Mouse (Mus musculus) lung, postnatal 10 days (tissue): ENCODE measurements at regions not wholly inside any gene's neighbourhood (a gene's known extent, or its start where the extent isn't known, plus 50 kb on each side); places are given as distances from the start of the nearest gene placed in this dataset.

Source experiments
- DNase-seq: peaks from one replicate; pipeline ENCODE4 v3.0.0; 2021

DNA sequence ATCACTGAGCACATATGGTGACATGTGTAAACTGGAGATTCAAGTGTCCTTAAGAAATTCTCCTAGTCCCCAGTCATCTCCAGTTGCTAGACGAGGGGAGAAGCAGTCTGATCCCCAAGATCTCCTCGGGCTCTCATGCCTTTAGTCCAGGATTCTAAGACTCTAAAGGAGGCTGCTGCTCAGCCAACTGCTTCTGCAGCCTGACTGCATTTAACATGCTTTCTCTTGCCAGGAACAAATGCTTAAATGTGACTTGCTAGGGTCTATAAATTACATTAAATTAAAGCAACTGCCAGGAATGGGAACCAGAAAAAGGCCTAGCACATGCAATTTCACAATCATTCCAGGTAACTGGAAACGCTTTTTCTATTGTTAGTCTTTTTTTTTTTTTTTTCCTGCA is 599.8 kb upstream of the Gcfc2 start:
- DNase-seq: no peak

DNA sequence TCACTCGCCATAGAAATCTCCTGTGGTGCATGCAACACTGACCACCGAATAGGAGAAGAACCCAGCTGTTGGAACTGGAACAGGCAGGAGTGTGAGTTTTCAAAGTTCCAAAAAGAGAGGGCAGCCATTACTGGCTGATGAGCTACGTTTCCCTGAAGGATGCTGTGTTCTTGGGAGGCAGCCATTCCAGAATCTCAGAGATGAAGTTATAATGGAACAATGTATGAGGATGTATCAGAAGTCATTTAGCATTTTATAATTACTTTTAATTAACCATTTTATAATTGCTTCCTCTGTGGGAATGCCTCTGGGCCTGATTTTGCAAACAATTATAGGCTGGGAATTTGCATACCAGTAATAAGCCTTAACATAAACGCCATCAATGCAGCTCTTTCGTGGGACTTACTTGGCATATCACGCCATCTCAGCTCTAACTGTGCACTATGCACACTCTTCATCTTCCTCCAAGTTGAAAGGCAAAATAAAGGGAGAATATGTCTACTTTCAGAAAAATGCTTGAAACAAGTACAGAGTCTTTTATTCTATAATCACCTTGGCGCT is 559.4 kb upstream of the Gcfc2 start:
- DNase-seq: no peak

GRCm38 (mm10) chr6:81388484-81388883 is 535.0 kb upstream of the Gcfc2 start:
- no peak for DNase-seq

GRCm38 (mm10) chr6:81403122-81403521 is 520.3 kb upstream of the Gcfc2 start:
- DNase-seq: no peak

- DNase-seq: no peak
These were observed 509.9 kb upstream of the Gcfc2 start for GRCm38 (mm10) chr6:81413611-81414010.

DNA sequence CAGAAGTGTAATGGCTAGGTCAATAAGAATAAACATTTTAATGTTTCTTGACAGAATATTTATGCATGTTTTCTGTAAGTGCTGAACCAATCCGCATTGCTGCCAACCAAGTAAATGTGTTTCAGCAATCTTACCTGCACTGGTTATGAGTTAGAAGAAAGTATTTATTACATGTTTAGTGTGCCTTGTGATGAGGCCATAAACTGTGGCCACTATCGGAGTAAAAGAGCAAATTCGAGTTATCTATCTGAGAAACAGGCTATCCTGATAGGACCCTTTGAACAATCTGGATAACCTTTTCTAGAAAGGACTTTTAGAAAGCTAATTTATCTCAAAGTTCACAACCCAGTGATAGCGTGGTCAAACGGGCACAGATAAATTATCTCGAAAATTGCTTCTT is 488.7 kb upstream of the Gcfc2 start:
- no peak for DNase-seq

GRCm38 (mm10) chr6:81438951-81439722 is 484.3 kb upstream of the Gcfc2 start:
- DNase-seq: no peak

- DNase-seq: no peak
These were observed 482.1 kb upstream of the Gcfc2 start for GRCm38 (mm10) chr6:81441396-81441795.

- no peak for DNase-seq
These were observed 477.3 kb upstream of the Gcfc2 start for GRCm38 (mm10) chr6:81446019-81446800.

GRCm38 (mm10) chr6:81447701-81448100 is 475.8 kb upstream of the Gcfc2 start:
- no peak for DNase-seq

- no peak for DNase-seq
These were observed 475.1 kb upstream of the Gcfc2 start for GRCm38 (mm10) chr6:81448366-81448765.

- DNase-seq: no peak
These were observed 462.4 kb upstream of the Gcfc2 start for GRCm38 (mm10) chr6:81461095-81461494.

DNA sequence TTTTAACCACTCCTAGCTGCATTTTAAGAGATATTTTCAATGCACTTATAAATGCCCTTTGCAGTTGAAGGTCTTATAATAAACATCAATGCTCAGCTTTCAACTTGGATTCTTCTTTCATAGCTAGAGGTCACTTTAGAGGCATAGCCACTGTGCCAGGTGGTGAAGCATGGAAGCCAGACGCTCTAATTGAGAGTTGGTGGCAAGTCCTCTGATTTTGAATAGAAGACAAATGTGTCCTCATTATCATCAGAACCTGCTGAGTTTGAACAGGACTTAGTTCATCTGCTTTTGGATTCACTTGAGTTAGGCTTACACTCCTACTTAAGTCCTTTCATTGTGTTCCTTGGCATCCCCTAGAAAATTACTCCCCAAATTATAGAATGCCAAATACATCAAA is 459.0 kb upstream of the Gcfc2 start:
- no peak for DNase-seq

DNA sequence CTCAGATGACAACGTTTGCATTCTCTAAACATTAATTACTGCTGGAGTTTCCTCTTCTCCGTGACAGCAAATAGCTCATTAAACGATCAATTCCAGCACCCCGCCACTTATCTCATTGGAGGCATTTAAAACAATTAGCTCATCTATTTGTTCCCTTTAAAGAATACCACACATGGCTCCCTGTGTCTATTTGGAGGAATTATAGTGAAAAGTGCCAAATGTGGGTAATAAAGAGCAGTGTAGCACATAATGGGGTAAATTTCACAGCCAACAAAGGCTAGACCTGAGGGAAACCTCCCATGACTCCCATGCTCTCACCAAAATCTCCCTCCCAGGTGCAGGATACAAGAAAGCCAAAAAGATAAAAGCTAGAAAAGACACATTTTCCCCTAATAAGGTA is 456.9 kb upstream of the Gcfc2 start:
- DNase-seq: no peak

- DNase-seq: no peak
These were observed 452.0 kb upstream of the Gcfc2 start for GRCm38 (mm10) chr6:81471340-81471955.

DNA sequence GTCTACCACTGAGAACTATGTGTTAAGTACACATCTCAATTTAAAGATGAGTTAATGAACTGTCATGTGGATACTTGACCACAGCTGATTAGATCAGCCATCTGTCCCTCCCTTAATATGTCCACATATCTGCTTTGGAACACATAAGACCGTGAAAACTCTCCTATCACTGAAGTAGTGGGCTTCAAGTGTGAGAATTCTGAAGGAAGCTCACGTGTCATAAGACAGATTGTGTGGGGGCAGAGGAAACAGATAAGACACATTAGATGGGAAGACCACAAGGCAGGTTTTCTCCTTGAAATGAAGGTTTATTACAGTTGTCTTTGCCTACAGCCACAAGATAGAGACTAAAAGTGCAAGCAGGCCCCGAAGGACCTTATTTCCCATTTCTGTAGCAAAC is 451.0 kb upstream of the Gcfc2 start:
- no peak for DNase-seq

- no peak for DNase-seq
These were observed 448.7 kb upstream of the Gcfc2 start for GRCm38 (mm10) chr6:81474786-81475185.

- DNase-seq: no peak
These were observed 436.5 kb upstream of the Gcfc2 start for GRCm38 (mm10) chr6:81487006-81487405.

- peak; percentile 1 for DNase-seq
These were observed 427.2 kb upstream of the Gcfc2 start for GRCm38 (mm10) chr6:81496239-81496638.

GRCm38 (mm10) chr6:81517185-81517584 is 406.3 kb upstream of the Gcfc2 start:
- DNase-seq: no peak

DNA sequence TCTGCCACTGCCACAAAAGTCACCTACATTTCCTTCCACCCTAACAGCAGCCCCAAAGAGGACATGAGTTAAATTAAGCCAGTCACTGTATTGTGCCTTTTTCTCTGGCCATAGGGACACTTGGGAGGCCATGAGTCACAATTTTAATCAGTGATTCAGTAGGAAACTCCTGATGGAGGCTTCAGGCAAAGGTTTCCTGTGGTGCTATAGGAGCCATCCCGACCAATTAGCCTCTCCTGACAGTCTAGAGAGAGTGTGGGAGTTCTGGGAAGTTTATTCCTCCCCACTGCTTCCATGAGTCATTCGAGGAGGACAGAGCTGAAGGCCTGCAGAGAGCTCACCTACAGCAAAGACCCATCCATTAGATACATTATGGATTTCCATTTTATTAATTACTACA is 361.2 kb upstream of the Gcfc2 start:
- DNase-seq: no peak

- DNase-seq: no peak
These were observed 360.3 kb upstream of the Gcfc2 start for GRCm38 (mm10) chr6:81563192-81563591.

DNA sequence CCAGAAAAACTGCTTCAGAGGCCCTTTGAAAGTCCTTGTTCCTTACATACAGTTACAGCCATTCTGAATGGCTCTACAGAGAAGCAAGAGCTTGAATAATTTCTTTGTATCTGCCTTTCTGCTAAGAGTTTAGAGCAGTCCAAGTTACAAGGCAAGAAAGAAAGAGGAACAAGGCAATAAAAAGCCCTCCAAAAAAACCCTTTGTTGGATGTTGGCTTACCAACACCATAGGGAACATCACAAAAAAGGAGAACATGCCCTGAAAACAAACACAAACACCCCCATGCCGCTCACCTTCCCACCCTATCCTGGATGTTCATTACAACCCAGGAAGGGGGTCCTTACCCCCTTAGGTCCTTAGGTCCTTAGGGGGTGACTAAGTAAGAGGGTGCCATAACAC is 359.2 kb upstream of the Gcfc2 start:
- no peak for DNase-seq
